Mouse (Mus musculus): ENCODE data around the gene Col1a2. TPM values are rescaled to one million over a fixed set of nuclear protein-coding genes. Genes with fewer than 3 reads are reported as not detected.

Col1a2 gene
- polyA plus RNA-seq, 1 experiment from 2014 or later = 176 TPM

DNA sequence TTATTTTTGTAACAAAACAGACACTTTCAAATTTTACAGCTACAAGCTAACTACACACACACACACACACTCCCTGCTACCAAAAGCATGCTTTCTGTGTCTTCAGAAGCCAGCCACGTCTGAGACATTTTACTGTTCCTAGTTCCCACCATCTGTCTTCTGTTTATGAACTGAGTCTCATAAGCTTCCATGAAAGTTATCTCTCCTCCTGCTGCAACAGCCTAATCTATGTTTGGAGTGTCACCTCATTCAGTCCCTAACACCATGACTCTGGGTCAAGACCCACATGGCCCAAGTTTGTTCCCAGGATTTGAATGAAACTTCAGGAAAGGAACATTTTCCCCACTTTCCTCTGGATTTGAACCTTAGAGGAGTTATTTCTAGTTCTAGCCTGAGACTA lies 57.8 kb downstream of the Col1a2 start:
- WGBS = 28% methylated on average over 1 of the region's 1 CpGs
- no peak overlapping the region for H3K4me3 ChIP-seq
- no peak for DNase-seq (ENCODE audit: low spot score)
- H3K36me3 ChIP-seq (replicated peaks) = no peaks in the 10 kb centered on the region
- peak overlapping the region; percentile 72 for H3K27ac ChIP-seq (replicated peaks)
- peaks cover 40% of the 10 kb centered on the region for H3K4me1 ChIP-seq
- H3K9me3 ChIP-seq = no peaks in the 10 kb centered on the region
- no peaks in the 10 kb centered on the region for H3K27me3 ChIP-seq (replicated peaks; ENCODE audit: low read depth, poor library complexity, severe bottlenecking)

DNA sequence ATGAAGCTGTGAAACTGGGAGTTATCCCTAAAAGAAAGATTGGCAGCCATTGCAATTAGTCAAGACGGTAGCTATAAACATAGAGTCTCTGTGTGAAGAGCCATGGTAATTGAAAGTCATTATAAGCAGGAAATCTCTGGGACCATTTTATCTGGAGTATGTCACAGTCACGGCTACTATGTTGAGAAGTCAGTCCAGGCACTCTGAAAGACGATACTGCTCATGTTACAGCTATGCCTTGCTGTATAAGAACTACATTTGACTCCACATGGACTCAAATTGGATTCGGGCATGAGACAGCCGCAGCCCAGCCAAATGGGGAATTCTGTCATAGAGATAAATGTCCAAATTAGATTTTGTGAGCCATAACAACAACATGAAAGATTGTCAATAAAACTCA lies 58.9 kb downstream of the Col1a2 start:
- H3K4me3 ChIP-seq = no peak overlapping the region
- DNase-seq (ENCODE audit: low spot score) = no peak
- peaks cover 33% of the 10 kb centered on the region for H3K4me1 ChIP-seq
- H3K9me3 ChIP-seq = no peaks in the 10 kb centered on the region
- H3K27ac ChIP-seq (replicated peaks) = no peak overlapping the region
- H3K36me3 ChIP-seq (replicated peaks) = no peaks in the 10 kb centered on the region
- H3K27me3 ChIP-seq (replicated peaks; ENCODE audit: low read depth, poor library complexity, severe bottlenecking) = no peaks in the 10 kb centered on the region
- 57% methylated on average over 5 of the region's 5 CpGs for WGBS

DNA sequence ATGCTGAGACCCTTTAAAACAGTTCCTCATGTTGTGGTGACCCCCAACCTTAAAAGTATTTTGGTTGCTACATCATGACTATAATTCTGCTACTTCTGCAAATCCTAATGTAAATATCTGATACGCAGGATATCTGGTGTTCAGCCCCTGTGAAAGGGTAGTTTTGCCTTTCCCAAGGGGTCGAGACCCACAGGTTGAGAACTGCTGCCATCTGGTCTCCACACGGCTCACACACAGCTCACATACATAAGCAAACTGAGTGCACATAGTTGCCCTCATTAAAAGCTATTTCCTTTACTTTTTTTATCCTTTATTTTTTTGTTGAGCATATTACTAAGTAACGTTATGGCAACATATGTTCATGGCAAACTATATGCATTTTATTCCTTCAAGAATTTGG lies 65.8 kb downstream of the Col1a2 start:
- no peaks in the 10 kb centered on the region for H3K9me3 ChIP-seq
- H3K36me3 ChIP-seq (replicated peaks) = no peaks in the 10 kb centered on the region
- peaks cover 17% of the 10 kb centered on the region for H3K4me1 ChIP-seq
- 0 out of 2 replicates have a peak overlapping the region, but pooled peaks have one; percentile 60 for H3K27ac ChIP-seq (replicated peaks)
- H3K27me3 ChIP-seq (replicated peaks; ENCODE audit: low read depth, poor library complexity, severe bottlenecking) = no peaks in the 10 kb centered on the region
- peak; percentile 70 for DNase-seq (ENCODE audit: low spot score)
- H3K4me3 ChIP-seq = no peak overlapping the region
- WGBS = 40% methylated on average over 4 of the region's 4 CpGs

DNA sequence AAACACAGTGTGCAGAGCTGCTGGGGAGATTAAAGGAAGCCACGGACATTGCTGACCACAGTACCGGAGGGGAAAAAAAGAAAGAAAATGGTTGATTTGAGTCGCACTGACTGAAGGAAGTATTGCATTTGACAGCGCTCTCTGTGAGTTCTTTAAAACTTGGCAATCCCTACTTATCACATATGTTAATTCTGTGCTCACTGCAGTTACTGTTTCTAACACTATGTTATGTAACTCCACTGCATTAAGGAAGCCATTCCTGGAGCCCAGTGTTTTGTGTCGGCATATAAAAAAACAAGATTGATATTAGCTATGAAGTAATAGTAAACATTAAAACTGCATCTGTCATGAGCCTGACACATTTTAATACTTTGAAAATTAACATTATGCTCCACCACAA lies 73.1 kb downstream of the Col1a2 start:
- Histone ChIP-seq H3K4me3 (no peak overlapping the region), H3K4me1 (0 out of 2 replicates have a peak, but pooled peaks cover 5% of the 10 kb centered on the region), H3K27me3 (replicated peaks; ENCODE audit: low read depth, poor library complexity, severe bottlenecking) (no peaks in the 10 kb centered on the region), H3K27ac (replicated peaks) (no peak overlapping the region), H3K9me3 (no peaks in the 10 kb centered on the region), H3K36me3 (replicated peaks) (no peaks in the 10 kb centered on the region)
- DNase-seq (ENCODE audit: low spot score) = no peak
- WGBS = 81% methylated on average over 5 of the region's 5 CpGs

DNA sequence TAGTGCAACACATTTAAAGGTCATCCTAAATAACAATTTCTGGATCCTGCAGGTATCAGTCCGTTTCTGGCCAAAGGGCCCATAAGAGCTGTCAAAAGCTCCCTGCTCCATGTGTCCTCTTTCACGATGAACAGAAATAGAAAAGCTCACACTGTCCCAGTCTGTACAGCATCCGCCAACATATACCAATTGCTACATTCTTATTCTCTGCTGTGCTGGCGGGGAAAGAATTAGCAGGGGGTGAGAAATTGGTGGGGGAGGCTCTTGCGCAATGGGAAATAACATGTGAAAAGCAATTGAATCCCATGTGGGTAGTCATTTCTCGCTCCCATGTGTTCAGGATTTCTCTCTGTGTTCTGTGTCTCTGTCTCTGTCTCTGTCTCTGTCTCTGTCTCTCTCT lies 73.7 kb downstream of the Col1a2 start:
- Histone ChIP-seq H3K36me3 (replicated peaks) (no peaks in the 10 kb centered on the region), H3K4me1 (peaks cover 8% of the 10 kb centered on the region), H3K9me3 (no peaks in the 10 kb centered on the region), H3K4me3 (no peak overlapping the region), H3K27ac (replicated peaks) (no peak overlapping the region), H3K27me3 (replicated peaks; ENCODE audit: low read depth, poor library complexity, severe bottlenecking) (no peaks in the 10 kb centered on the region)
- no peak for DNase-seq (ENCODE audit: low spot score)
- 89% methylated on average over 6 of the region's 6 CpGs for WGBS

DNA sequence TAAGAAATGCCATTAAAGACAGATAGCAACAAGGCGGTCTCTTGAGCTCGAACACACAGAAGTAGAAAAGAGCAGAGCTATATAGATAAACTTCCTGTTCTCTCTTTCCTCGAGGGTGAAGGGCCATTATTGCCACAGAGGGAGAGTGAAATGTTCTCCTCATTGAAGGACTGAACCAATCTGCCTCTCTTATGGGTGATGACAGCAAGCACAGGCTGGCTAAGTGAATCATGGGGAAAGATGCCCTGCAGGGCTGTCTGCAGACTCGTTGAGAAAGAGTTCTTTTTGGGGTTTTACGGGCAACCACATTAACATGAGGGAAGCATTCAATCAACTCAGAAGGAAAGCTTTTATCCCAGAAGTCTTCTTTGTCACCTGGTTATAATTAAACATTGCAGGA lies 75.0 kb downstream of the Col1a2 start:
- 56% methylated on average over 5 of the region's 5 CpGs for WGBS
- Histone ChIP-seq H3K4me3 (no peak overlapping the region), H3K27ac (replicated peaks) (no peak overlapping the region), H3K9me3 (no peaks in the 10 kb centered on the region), H3K4me1 (peaks cover 11% of the 10 kb centered on the region), H3K27me3 (replicated peaks; ENCODE audit: low read depth, poor library complexity, severe bottlenecking) (peaks cover 5% of the 10 kb centered on the region), H3K36me3 (replicated peaks) (no peaks in the 10 kb centered on the region)
- no peak for DNase-seq (ENCODE audit: low spot score)

DNA sequence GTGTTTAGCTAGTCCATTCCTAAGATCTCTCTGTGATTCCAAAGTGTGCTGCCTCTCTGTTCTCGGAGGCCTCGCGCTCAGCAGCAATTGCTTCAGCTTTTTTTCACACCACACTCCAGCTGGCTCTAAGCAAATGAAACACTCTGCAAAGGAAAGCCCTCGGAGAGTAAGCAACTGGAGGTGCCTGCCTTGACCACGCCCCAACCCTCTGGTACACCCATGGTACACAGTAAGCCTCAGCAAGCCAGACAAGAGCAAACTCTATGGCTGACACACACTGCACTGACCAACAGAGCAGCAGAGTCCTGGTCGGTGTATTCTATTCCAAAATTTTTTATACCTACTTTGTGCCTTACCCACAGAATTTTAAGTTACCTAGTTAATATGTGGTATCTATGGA lies 78.9 kb downstream of the Col1a2 start:
- DNase-seq (ENCODE audit: low spot score) = no peak
- 55% methylated on average over 6 of the region's 6 CpGs for WGBS
- H3K4me3 ChIP-seq = no peak overlapping the region
- H3K27me3 ChIP-seq (replicated peaks; ENCODE audit: low read depth, poor library complexity, severe bottlenecking) = peaks cover 8% of the 10 kb centered on the region
- no peaks in the 10 kb centered on the region for H3K9me3 ChIP-seq
- H3K27ac ChIP-seq (replicated peaks) = no peak overlapping the region; the same call in 1 of the 2 replicates
- peaks cover 11% of the 10 kb centered on the region for H3K4me1 ChIP-seq
- no peaks in the 10 kb centered on the region for H3K36me3 ChIP-seq (replicated peaks)

DNA sequence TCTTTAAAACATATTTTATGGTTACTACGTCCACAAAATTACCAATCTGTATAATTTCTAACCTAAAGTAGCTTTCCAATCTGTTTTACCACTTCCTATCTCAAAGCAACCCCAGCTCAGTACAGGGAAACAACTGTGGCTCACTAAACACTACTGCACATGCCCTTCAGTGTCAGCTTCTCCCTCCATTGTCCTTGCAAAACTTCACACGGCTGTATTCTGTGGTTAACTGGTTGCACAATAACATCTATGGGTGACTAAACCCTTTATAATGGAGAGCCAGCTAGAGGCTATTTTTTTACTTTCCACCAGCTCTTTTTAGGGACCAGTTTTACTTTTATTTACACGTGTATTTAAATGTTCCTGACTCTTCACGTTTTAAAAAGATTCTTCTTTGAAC lies 83.3 kb downstream of the Col1a2 start:
- Histone ChIP-seq H3K4me3 (no peak overlapping the region), H3K27me3 (replicated peaks; ENCODE audit: low read depth, poor library complexity, severe bottlenecking) (peaks cover 8% of the 10 kb centered on the region), H3K36me3 (replicated peaks) (no peaks in the 10 kb centered on the region), H3K27ac (replicated peaks) (no peak overlapping the region), H3K4me1 (peaks cover 6% of the 10 kb centered on the region), H3K9me3 (no peaks in the 10 kb centered on the region)
- WGBS = 83% methylated on average over 4 of the region's 4 CpGs
- DNase-seq (ENCODE audit: low spot score) = no peak

DNA sequence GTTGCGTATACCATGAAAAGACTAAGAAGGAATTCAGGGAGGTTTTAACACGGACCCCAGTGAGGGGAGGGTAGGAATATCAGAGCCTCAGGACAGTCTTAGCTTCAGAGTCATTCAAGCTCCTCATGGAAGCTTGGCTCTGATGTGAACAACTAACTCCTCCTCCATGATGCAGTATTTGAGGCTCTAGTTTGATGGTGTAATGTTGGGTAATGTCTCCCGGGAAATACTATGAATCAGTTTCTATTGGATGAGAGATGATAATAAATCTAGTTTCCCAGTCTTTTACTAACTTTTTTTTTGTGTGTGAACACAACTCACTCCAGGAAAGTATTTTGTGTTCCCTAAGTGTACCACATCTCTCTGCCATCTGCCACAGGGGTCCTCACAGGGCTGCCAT lies 84.1 kb downstream of the Col1a2 start:
- WGBS = 91% methylated on average over 3 of the region's 3 CpGs
- H3K36me3 ChIP-seq (replicated peaks) = no peaks in the 10 kb centered on the region
- H3K4me3 ChIP-seq = no peak overlapping the region
- no peaks in the 10 kb centered on the region for H3K9me3 ChIP-seq
- DNase-seq (ENCODE audit: low spot score) = no peak
- H3K4me1 ChIP-seq = no peaks in the 10 kb centered on the region
- no peak overlapping the region for H3K27ac ChIP-seq (replicated peaks)
- H3K27me3 ChIP-seq (replicated peaks; ENCODE audit: low read depth, poor library complexity, severe bottlenecking) = peaks cover 8% of the 10 kb centered on the region

DNA sequence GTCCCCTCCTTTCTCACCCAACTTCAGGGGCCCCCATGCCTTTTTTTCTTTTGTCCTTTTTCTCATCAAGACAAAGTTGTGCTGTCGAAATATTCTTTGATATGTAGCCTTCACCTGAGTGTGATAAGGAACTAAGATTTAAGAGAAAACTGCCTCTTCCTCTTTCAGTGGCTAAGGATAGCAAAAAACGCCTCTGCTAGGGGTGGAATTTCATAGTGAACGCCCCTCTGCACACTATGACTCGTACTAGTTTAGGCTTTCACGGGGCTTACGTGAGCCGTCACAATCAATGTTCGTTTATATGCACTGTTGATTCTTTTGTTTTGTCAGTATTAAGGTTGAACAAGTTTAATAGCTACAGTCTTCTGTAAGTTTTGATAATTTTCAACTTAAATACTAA lies 85.5 kb downstream of the Col1a2 start:
- 81% methylated on average over 8 of the region's 8 CpGs for WGBS
- no peak for DNase-seq (ENCODE audit: low spot score)
- Histone ChIP-seq H3K4me1 (no peaks in the 10 kb centered on the region), H3K9me3 (no peaks in the 10 kb centered on the region), H3K4me3 (no peak overlapping the region), H3K36me3 (replicated peaks) (no peaks in the 10 kb centered on the region), H3K27me3 (replicated peaks; ENCODE audit: low read depth, poor library complexity, severe bottlenecking) (0 out of 2 replicates have a peak, but pooled peaks cover 3% of the 10 kb centered on the region), H3K27ac (replicated peaks) (no peak overlapping the region)

Other genes starting within 250 kb of the Col1a2 start
- 48.0 and 48.5 TPM in 2 replicates for gene Casd1, start 96.0 kb downstream of the Col1a2 start, polyA plus RNA-seq (2016; fragmentation: Nextera tagmentation; extraction: Ambion mirVana)
- gene Sgce, start 242.4 kb downstream of the Col1a2 start, polyA plus RNA-seq (2016; fragmentation: Nextera tagmentation; extraction: Ambion mirVana) = 43.8 and 45.1 TPM in 2 replicates
- 15.7 and 18.1 TPM in 2 replicates for gene Peg10, start 242.5 kb downstream of the Col1a2 start, polyA plus RNA-seq (2016; fragmentation: Nextera tagmentation; extraction: Ambion mirVana)